In the genomic region with DNA sequence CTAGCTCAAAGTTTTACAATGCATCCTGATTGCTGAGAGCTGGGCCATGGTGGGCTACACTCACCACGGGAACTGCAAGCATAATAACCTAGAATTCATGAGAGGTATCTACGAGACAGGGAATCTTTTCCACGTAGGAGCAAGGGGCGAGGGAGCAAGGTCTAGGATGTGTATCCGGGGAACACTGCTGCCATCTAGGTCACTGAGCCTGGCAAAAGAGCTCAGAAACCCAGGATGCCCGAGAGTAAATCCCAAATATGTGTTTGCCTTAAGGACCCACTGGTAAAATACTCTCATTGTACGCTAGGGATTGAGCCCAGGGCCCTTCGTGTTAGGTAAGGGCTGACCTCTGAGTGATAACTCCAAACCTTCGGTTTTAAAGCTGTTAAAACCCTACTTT, we compare ENCODE assay signal across 26 mouse cellular contexts.
"Had no signal": no experiment of that assay in that cellular context is flagged by ENCODE, and none has a peak within 500 bp of the region (broad histone marks: within the 10 kb centered on the region; RNA-seq: fewer than 3 reads in every experiment).

No protein-coding gene starts in this region.

- H3K4me2 ChIP-seq: heart, embryonic 11.5 days; heart, embryonic 13.5 days; heart, embryonic 15.5 days; hindbrain, embryonic 12.5 days; hindbrain, embryonic 13.5 days; hindbrain, embryonic 14.5 days; hindbrain, embryonic 15.5 days; intestine, embryonic 15.5 days; kidney, embryonic 15.5 days had no signal

- ATAC-seq: hindbrain, embryonic 16.5 days; hindbrain, postnatal 0 days; inflammation-experienced regulatory T-cells, adult 6 months; intestine, embryonic 15.5 days; intestine, embryonic 16.5 days had no signal

- H3K27me3 ChIP-seq: heart, embryonic 13.5 days; heart, embryonic 15.5 days; hindbrain, embryonic 12.5 days; hindbrain, embryonic 13.5 days; hindbrain, embryonic 15.5 days; intestine, embryonic 15.5 days; kidney, embryonic 15.5 days had no signal

- H3K27ac ChIP-seq: heart, embryonic 13.5 days; heart, embryonic 15.5 days; hindbrain, embryonic 10.5 days; hindbrain, embryonic 12.5 days; hindbrain, embryonic 13.5 days; hindbrain, embryonic 14.5 days; hindbrain, embryonic 15.5 days; hindbrain, postnatal 0 days; intestine, embryonic 15.5 days; kidney, embryonic 15.5 days; kidney, postnatal 0 days; left cerebral cortex, adult 2 months had no signal

- DNase-seq: heart, postnatal 10 days; heart, postnatal 36 days; kidney, adult 11 months; kidney, adult 18-20 months; kidney, adult 2 months; kidney, adult 8-10 months; kidney, adult 9 months; layer of hippocampus, adult 9-11 months; layer of hippocampus, postnatal 36 days had no signal

- H3K4me3 ChIP-seq: heart, embryonic 13.5 days; heart, embryonic 15.5 days; hindbrain, embryonic 10.5 days; hindbrain, embryonic 12.5 days; hindbrain, embryonic 13.5 days; hindbrain, embryonic 15.5 days; intestine, embryonic 15.5 days; kidney, embryonic 15.5 days; layer of hippocampus, adult 2 months; left cerebral cortex, adult 2 months had no signal

- H3K36me3 ChIP-seq: heart, embryonic 15.5 days; hindbrain, embryonic 10.5 days; hindbrain, embryonic 12.5 days; hindbrain, embryonic 15.5 days; intestine, embryonic 15.5 days; kidney, embryonic 15.5 days had no signal

- H3K9me3 ChIP-seq: heart, embryonic 13.5 days; heart, embryonic 15.5 days; hindbrain, embryonic 10.5 days; hindbrain, embryonic 12.5 days; hindbrain, embryonic 13.5 days; hindbrain, embryonic 15.5 days; intestine, embryonic 15.5 days; kidney, embryonic 15.5 days had no signal

- H3K9ac ChIP-seq: heart, embryonic 13.5 days; heart, embryonic 15.5 days; hindbrain, embryonic 12.5 days; hindbrain, embryonic 13.5 days; hindbrain, embryonic 14.5 days; hindbrain, embryonic 15.5 days; intestine, embryonic 15.5 days; kidney, embryonic 15.5 days had no signal
